Mouse (Mus musculus) liver, adult 2 months (tissue): Measurements from ENCODE around the gene Sh3pxd2a. TPM values are rescaled to one million over a fixed set of nuclear protein-coding genes. Genes with fewer than 3 reads are reported as not detected.

ENCODE experiments used
- DNase-seq: peaks from one replicate; pipeline ENCODE4 v3.0.0-alpha.2; 2011; ENCODE audit warnings: low read depth, low spot score; ENCODE audit errors: extremely low read depth
- H3K27ac ChIP-seq: fragments of 200-500 bp; replicated peaks from 2 replicates; pipeline ENCODE4 v1.5.1; 2012; ENCODE audit warnings: low read depth, mild to moderate bottlenecking, control low read depth, inconsistent platforms, low read length; ENCODE audit not compliant: insufficient read depth
- H3K27me3 ChIP-seq: fragments of 200-500 bp; 2 replicates; pipeline ENCODE4 v1.6.1; 2012; ENCODE audit warnings: mild to moderate bottlenecking, moderate library complexity, low read length, inconsistent platforms; ENCODE audit not compliant: control insufficient read depth, insufficient read depth
- H3K36me3 ChIP-seq: fragments of 200-500 bp; 2 replicates; pipeline ENCODE4 v1.6.1; 2012; ENCODE audit warnings: low read length, inconsistent platforms; ENCODE audit not compliant: control insufficient read depth, insufficient read depth
- H3K4me1 ChIP-seq: fragments of 200-500 bp; 2 replicates; pipeline ENCODE4 v1.6.1; 2011; ENCODE audit warnings: low read length; ENCODE audit not compliant: control insufficient read depth, insufficient read depth
- H3K4me3 ChIP-seq: fragments of 200-500 bp; 2 replicates; pipeline ENCODE4 v1.5.1; 2011; ENCODE audit warnings: low read depth, mild to moderate bottlenecking, control low read depth, low read length, moderate library complexity; ENCODE audit not compliant: insufficient read depth
- H3K79me2 ChIP-seq: fragments of 200-500 bp; 2 replicates; pipeline ENCODE4 v1.6.1; 2012; ENCODE audit warnings: inconsistent platforms, mild to moderate bottlenecking, low read length, moderate library complexity; ENCODE audit not compliant: control insufficient read depth, insufficient read depth
- H3K9ac ChIP-seq: fragments of 200-500 bp; 2 replicates; pipeline ENCODE4 v1.6.1; 2012; ENCODE audit warnings: low read depth, mild to moderate bottlenecking, control low read depth, inconsistent platforms, low read length
- CTCF ChIP-seq: fragments of 200-500 bp; IDR thresholded peaks from 2 replicates; pipeline ENCODE4 v1.5.1; 2011; ENCODE audit warnings: low read depth, low read length, control low read depth
- POLR2A ChIP-seq: fragments of 200-500 bp; IDR thresholded peaks from 2 replicates; pipeline ENCODE4 v1.6.1; 2011; ENCODE audit warnings: low read length, control low read depth; ENCODE audit not compliant: insufficient read depth; ENCODE audit errors: extremely low read depth
- WGBS: fragments of 180-500 bp; shearing (Covaris S2); methylation state at CpG from one replicate; pipeline ENCODE4 v1.1.7; 2018; 5-methylcytosine and 5-hydroxymethylcytosine counted together
- polyA plus RNA-seq: library from polyadenylated mRNA; depleted of rRNA; stranded (reverse); fragments of >200 nt; gene quantifications from 2 replicates; pipeline ENCODE4 v1.2.3, GENCODE M21; 2012
- total RNA-seq: library from RNA; depleted of rRNA; stranded (reverse); fragments of >200 nt; gene quantifications from 2 replicates; pipeline ENCODE4 v1.2.3, GENCODE M21; 2014

Gene Sh3pxd2a
- total and polyA plus RNA-seq, 2 experiments = 4.2 to 10.0 TPM

GRCm38 (mm10) chr19:47346606-47347005 lies 117.6 kb downstream of the Sh3pxd2a start:
- WGBS = 86% methylated on average over 8 of the region's 8 CpGs
- H3K27ac ChIP-seq = no peak overlapping the region

DNA sequence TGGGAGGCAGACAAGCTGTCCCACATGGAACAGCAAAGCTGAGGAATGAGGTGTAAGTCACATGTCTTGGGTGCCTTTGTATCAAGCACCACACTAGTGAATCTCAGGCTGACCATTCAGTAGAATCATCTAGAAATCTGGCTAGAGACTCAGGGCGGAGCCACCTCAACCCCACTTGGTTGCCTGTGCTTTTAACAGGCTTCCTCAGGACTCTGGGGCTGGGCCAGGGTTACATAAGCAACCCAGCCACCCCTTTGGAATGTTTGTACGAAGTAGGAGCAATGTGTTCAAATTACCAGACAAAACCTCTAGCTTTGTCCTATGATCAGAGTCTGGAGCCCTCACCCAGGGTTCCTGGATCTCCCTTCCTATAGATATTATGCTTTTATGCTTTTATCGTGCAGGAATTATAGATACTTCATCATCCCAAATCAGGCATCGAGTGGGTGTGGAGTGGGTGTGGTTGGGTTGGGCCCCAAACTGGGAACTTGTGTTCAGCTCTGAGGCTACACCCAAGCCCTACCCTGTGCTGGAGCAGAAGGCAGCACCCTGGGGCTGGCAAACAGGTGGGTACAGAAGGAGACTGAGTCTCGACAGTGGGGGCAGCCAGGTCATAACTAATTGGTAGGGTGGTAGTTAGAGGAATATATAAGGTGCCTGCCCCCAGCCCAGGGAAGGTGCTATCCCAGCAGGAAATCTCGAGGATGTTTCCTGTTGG lies 118.2 kb downstream of the Sh3pxd2a start:
- TF ChIP-seq CTCF (no peak), POLR2A (no peak)
- H3K27ac ChIP-seq = no peak overlapping the region
- WGBS = 83% methylated on average over 6 of the region's 6 CpGs

More at GRCm38 (mm10) chr19:47346606-47347005, 117.6 kb downstream of the Sh3pxd2a start:
- TF ChIP-seq POLR2A = no peak
- no peak for TF ChIP-seq CTCF
- Histone ChIP-seq H3K27me3 (no peaks in the 10 kb centered on the region), H3K9ac (no peak overlapping the region), H3K4me1 (no peaks in the 10 kb centered on the region), H3K36me3 (no peaks in the 10 kb centered on the region), H3K4me3 (no peak overlapping the region), H3K79me2 (0 out of 2 replicates have a peak, but pooled peaks cover 3% of the 10 kb centered on the region)
- no peak for DNase-seq

GRCm38 (mm10) chr19:47343422-47343821 lies 120.8 kb downstream of the Sh3pxd2a start:
- Histone ChIP-seq H3K4me1 (no peaks in the 10 kb centered on the region), H3K79me2 (peaks cover 3% of the 10 kb centered on the region; the same call in 1 of the 2 replicates), H3K36me3 (no peaks in the 10 kb centered on the region), H3K9ac (no peak overlapping the region), H3K27me3 (no peaks in the 10 kb centered on the region), H3K27ac (no peak overlapping the region), H3K4me3 (no peak overlapping the region)
- 74% methylated on average over 39 of the region's 39 CpGs for WGBS
- no peak for DNase-seq
- TF ChIP-seq POLR2A = no peak
- no peak for TF ChIP-seq CTCF

More for the DNA sequence above, 118.2 kb downstream of the Sh3pxd2a start:
- DNase-seq = no peak
- Histone ChIP-seq H3K36me3 (no peaks in the 10 kb centered on the region), H3K79me2 (0 out of 2 replicates have a peak, but pooled peaks cover 3% of the 10 kb centered on the region), H3K4me3 (no peak overlapping the region), H3K4me1 (no peaks in the 10 kb centered on the region), H3K9ac (no peak overlapping the region), H3K27me3 (no peaks in the 10 kb centered on the region)

DNA sequence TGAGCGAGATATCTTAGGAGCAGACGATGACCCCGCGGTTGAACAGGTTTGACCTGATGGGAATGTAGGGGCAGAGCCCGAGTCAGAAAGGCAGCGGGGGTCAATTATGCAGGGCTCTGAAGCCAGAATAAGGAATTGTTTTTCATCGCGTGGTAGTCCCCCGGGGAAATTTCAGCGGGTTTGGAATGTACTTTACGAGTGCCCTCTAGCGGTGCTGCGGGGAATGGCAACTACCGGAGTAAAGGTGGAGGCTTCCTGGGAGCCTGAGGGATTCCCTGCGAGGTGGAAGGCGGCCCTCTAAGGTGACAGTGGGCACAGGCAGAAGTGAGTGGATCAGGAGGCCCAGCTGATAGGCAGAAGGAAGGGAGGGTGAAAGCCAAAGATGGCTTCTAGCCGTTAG lies 125.0 kb downstream of the Sh3pxd2a start:
- Histone ChIP-seq H3K79me2 (no peaks in the 10 kb centered on the region; the same call in 1 of the 2 replicates), H3K9ac (no peak overlapping the region), H3K36me3 (no peaks in the 10 kb centered on the region), H3K27ac (no peak overlapping the region), H3K27me3 (no peaks in the 10 kb centered on the region), H3K4me3 (no peak overlapping the region), H3K4me1 (peaks cover 4% of the 10 kb centered on the region)
- TF ChIP-seq POLR2A (no peak), CTCF (peak; percentile 87)
- no peak for DNase-seq
- 18% methylated on average over 17 of the region's 17 CpGs for WGBS

- no peak overlapping the region for H3K9ac ChIP-seq
- H3K4me3 ChIP-seq = no peak overlapping the region
- WGBS = 75% methylated on average over 24 of the region's 24 CpGs
- no peaks in the 10 kb centered on the region; the same call in 1 of the 2 replicates for H3K79me2 ChIP-seq
- no peaks in the 10 kb centered on the region for H3K36me3 ChIP-seq
- no peaks in the 10 kb centered on the region for H3K27me3 ChIP-seq
- H3K4me1 ChIP-seq = peaks cover 4% of the 10 kb centered on the region
- H3K27ac ChIP-seq = no peak overlapping the region
- TF ChIP-seq POLR2A = no peak
- no peak for TF ChIP-seq CTCF
- no peak for DNase-seq
These were observed 125.6 kb downstream of the Sh3pxd2a start for GRCm38 (mm10) chr19:47338396-47339164.
